Mouse (Mus musculus) G1E (cell line): ENCODE data around the gene Cmtm1.

Experiments
- CTCF ChIP-seq: IDR thresholded peaks from 2 replicates; pipeline ENCODE4 v1.5.1; 2012; ENCODE audit warnings: low read depth, low read length, inconsistent platforms, mixed read lengths
- GATA1 ChIP-seq: IDR thresholded peaks from 2 replicates; pipeline ENCODE4 v1.6.1; 2012; ENCODE audit warnings: borderline replicate concordance, low read length, inconsistent platforms, mixed read lengths
- POLR2AphosphoS5 ChIP-seq: IDR thresholded peaks from 2 replicates; pipeline ENCODE4 v1.6.1; 2012; ENCODE audit warnings: low read depth, low read length, inconsistent platforms; ENCODE audit not compliant: insufficient replicate concordance
- TAL1 ChIP-seq: conservative IDR thresholded peaks from 2 replicates; pipeline ENCODE4 v1.6.1; 2012; ENCODE audit warnings: low read depth, low read length, inconsistent platforms, mixed read lengths

GRCm38 (mm10) chr8:104251461-104251860, 58.5 kb downstream of the Cmtm1 start:
- TF ChIP-seq GATA1 (no peak), CTCF (no peak), TAL1 (no peak), POLR2AphosphoS5 (no peak)
